Mouse (Mus musculus): ENCODE measurements around the gene Arhgap10. TPM values are rescaled to one million over a fixed set of nuclear protein-coding genes. Genes with fewer than 3 reads are reported as not detected.

Arhgap10 gene
- total RNA-seq, 2 experiments from 2014 or later, result 54.4 to 55.9 TPM

GRCm38 (mm10) chr8:77534358-77534992 is 16.7 kb upstream of the Arhgap10 start:
- Histone ChIP-seq H3K27ac (peak overlapping the region; percentile 43), H3K4me3 (no peak overlapping the region)
- peak; percentile 52 for DNase-seq
- no peak for TF ChIP-seq CTCF (IDR thresholded peaks at IDR 0.05)
- intact Hi-C loops (cut with DNase I), result no loop called here

DNA sequence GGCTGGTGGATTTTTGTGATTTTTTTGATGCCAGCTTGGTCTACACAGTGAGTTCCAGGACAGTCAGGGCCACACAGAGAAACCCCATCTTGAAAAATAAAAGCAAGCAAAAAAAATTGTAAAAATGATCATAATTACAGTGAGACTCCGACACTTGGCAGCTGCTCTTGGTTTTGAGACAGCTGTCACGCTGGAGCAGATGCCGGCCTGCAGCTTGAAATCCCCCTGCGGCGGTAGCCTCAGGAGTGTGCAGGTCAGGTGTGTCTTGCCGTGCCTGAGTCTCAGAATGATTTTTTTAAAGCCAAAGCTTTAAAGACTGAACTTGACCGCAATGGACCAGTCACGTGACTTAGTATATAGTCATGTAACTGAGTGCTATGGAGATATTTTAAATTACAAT is 8.4 kb upstream of the Arhgap10 start:
- no peak for DNase-seq
- no peak overlapping the region for H3K4me3 ChIP-seq

DNA sequence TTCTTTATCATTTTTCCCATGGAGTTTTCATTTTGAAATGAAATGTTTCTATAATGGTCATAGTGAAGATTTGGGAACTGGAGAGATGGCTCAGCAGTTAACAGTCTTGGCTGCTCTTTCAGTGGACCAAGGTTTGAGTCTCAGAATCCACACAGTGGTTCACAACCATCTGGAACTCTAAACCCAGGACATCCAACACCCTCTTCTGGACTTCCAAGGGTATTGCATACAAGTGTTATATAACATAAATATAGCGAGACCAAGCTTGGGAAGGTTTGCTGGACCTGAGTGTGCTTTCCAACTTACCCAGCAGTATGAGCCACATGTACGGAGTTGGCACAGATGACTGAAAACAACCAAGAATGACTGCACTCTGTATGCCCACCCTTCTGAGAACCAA is 7.2 kb upstream of the Arhgap10 start:
- peak overlapping the region; percentile 86 for H3K27ac ChIP-seq
- H3K4me3 ChIP-seq, result no peak overlapping the region
- peak; percentile 51 for TF ChIP-seq CTCF (IDR thresholded peaks at IDR 0.05)
- intact Hi-C loops (cut with DNase I), result loop anchor here (5.0 kb wide), 1 partner anchor 98 kb away; no protein-coding TSS in a partner anchor
- no peak for DNase-seq

More for the DNA sequence above, 8.4 kb upstream of the Arhgap10 start:
- H3K27ac ChIP-seq, result no peak overlapping the region
- intact Hi-C loops (cut with DNase I), result no loop called here
- no peak for TF ChIP-seq CTCF (IDR thresholded peaks at IDR 0.05)

DNA sequence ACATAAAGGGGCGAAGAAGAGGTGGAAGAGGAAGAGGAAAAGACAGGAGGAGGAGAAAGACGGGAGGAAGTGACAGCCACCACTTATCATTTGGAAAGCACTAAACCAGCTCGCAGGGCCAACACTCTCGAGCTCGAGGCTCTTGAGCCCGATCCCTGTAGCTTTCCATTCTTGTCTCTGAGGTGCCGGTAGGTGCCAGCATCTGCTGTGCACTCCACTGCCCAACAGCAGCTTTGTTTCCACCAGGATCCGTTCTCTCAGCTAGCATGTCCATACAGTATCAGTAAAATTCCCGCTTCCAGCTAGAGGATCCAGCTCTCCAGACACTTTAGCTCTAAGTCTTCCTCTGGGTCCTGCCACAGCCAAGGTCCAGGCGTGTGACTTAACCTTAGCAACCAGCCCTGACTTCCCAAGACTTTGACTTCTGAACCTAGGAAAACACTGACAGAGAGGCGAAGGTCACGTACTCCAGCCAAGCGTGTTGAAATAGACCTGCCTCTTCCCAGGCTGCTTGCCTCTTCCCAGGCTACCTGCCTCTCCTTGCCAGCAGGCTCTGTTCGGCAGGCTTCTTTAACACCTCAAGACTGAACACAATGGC is 6.4 kb upstream of the Arhgap10 start:
- DNase-seq, result peak; percentile 43
- intact Hi-C loops (cut with DNase I), result loop anchor here (5.0 kb wide), 1 partner anchor 97 kb away; no protein-coding TSS in a partner anchor
- peak overlapping the region; percentile 34 for H3K4me3 ChIP-seq
- no peak for TF ChIP-seq CTCF (IDR thresholded peaks at IDR 0.05)
- H3K27ac ChIP-seq, result peak overlapping the region; percentile 86

- Histone ChIP-seq H3K27ac (peak overlapping the region; percentile 86), H3K4me3 (peak overlapping the region; percentile 48)
- peak; percentile 37 for DNase-seq
- no peak for TF ChIP-seq CTCF (IDR thresholded peaks at IDR 0.05)
- intact Hi-C loops (cut with DNase I), result loop anchor here (5.0 kb wide), 1 partner anchor 96 kb away; no protein-coding TSS in a partner anchor
Measured at GRCm38 (mm10) chr8:77522984-77523383, 5.2 kb upstream of the Arhgap10 start.

DNA sequence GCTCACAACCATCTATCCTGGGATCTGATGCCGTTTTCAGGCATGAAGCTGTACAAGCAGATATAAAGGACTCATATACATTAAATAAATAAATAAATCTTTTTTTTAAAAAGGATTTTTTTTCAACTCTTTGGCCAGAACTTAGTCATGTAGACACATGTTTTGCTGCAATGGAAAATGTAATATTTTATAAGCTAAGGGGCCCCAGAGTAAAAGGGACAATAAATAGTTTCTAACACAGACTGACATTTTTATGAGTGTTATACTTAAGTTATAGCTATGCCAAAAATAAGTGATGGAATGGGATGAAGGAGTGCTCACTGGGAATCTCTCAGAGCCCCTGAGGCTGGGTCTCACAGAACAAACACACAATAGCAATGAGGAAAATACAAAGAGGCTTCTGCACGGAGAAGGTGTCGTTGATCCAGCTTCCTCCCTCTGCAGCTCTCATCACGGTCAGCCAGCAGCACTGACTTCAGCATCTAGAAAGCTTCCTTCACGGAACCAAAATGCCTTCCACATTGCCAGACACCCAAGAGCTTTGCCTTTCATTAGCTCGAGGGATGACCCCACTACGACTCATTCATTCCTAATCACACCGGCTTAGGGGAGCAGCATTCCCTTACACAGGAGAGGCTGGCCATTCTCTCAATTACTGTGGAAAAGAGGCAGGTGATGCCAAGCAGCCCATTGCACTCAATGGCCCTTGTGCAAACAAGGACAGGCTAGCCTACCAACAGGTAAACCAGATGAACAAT is 3.5 kb upstream of the Arhgap10 start:
- H3K4me3 ChIP-seq, result no peak overlapping the region
- no peak overlapping the region for H3K27ac ChIP-seq
- intact Hi-C loops (cut with DNase I), result loop anchor here (5.0 kb wide), 1 partner anchor 94 kb away; no protein-coding TSS in a partner anchor
- no peak for DNase-seq
- TF ChIP-seq CTCF (IDR thresholded peaks at IDR 0.05), result no peak

DNA sequence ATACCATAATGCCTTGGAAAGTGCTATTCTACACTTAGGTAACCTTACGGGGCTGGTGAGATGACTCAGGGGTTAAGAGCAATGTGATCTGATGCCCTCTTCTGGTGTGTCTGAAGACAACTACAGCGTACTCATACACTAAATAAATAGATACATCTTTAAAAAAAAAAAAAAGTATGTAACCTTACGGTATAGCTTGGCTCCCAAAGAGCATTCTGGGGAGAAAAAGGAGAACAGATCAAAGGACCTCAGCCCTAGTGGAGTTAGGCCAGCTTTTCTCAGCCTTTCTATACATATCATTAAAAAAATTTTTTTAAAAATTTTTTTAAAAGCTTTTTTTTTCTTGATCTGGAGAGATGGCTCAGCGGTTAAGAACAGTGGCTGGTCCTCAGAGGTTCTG is 2.8 kb upstream of the Arhgap10 start:
- no peak for TF ChIP-seq CTCF (IDR thresholded peaks at IDR 0.05)
- Histone ChIP-seq H3K4me3 (no peak overlapping the region), H3K27ac (no peak overlapping the region)
- DNase-seq, result no peak
- intact Hi-C loops (cut with DNase I), result loop anchor here (5.0 kb wide), 1 partner anchor 93 kb away; no protein-coding TSS in a partner anchor

- Histone ChIP-seq H3K4me3 (peak overlapping the region; percentile 91), H3K27ac (peak overlapping the region; percentile 97)
- TF ChIP-seq CTCF (IDR thresholded peaks at IDR 0.05), result no peak
- peak; percentile 57 for DNase-seq
- intact Hi-C loops (cut with DNase I), result loop anchor here (5.0 kb wide), 1 partner anchor 76 kb away; no protein-coding TSS in a partner anchor
Measured at GRCm38 (mm10) chr8:77518201-77519115, 705 bp upstream of the Arhgap10 start.

- no peak for DNase-seq
- Histone ChIP-seq H3K27ac (peak overlapping the region; percentile 97), H3K4me3 (peak overlapping the region; percentile 91)
- TF ChIP-seq CTCF (IDR thresholded peaks at IDR 0.05), result no peak
- intact Hi-C loops (cut with DNase I), result loop anchor here (2.0 to 5.0 kb wide), 2 partner anchors 32 to 75 kb away; no protein-coding TSS in a partner anchor
Measured at GRCm38 (mm10) chr8:77516845-77517244, 908 bp downstream of the Arhgap10 start.

DNA sequence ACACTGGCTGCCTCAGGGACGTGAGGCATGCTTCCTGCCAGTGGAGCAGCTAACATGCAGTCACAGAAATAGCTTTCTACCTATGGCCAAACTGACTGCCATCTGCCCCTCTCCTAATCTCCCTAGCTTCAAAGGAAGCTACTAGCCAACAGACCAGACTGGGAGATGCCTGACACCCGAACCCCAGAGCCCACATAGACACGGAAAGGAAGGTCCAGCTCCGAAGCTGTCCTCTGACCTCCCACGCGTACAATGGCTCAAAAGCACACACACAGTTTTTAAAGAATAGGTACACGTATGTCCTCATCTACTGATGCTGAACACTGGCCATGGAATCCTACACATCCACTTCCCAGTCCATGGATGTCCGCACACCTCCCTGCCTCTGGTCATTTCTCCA is 2.0 kb downstream of the Arhgap10 start:
- intact Hi-C loops (cut with DNase I), result loop anchor here (2.0 to 5.0 kb wide), 2 partner anchors 31 to 73 kb away; no protein-coding TSS in a partner anchor
- no peak for DNase-seq
- peak overlapping the region; percentile 97 for H3K27ac ChIP-seq
- H3K4me3 ChIP-seq, result peak overlapping the region; percentile 91
- TF ChIP-seq CTCF (IDR thresholded peaks at IDR 0.05), result no peak

DNA sequence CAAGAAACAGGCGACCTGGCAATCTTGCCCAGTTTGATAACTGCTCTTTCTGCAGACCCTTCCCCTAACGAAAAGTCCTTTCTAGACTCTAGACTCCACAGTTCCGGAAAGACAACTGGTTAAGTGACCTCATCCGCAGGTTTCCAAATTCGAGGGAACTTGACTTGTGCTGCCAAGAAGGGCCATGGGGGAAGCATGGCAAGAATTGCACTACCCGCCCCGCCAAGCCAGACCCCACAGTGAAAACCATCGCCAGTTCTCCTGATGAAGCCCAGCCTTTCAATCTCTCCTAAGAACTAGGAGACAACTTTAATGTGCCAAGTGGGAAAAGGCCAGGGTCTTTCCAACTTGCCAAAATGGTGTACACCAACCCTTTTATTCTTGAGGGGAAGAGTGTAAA is 2.6 kb downstream of the Arhgap10 start:
- Histone ChIP-seq H3K4me3 (peak overlapping the region; percentile 91), H3K27ac (peak overlapping the region; percentile 97)
- peak; percentile 30 for DNase-seq
- TF ChIP-seq CTCF (IDR thresholded peaks at IDR 0.05), result no peak
- intact Hi-C loops (cut with DNase I), result loop anchor here (5.0 kb wide), 1 partner anchor 73 kb away; no protein-coding TSS in a partner anchor

Measured in gastrocnemius, adult 2 months (tissue).